Mouse (Mus musculus): Measurements from ENCODE around the gene Mms19. TPM values are rescaled to one million over a fixed set of nuclear protein-coding genes. Genes with fewer than 3 reads are reported as not detected.
"Not testable (repeated sequence)": the region's sequence is repeated elsewhere in the genome, so short reads cannot be mapped to it uniquely, and the experiment has no call there.

Gene Mms19
- total and polyA plus RNA-seq, 2 experiments from 2014 or later, result 26.1 to 45.7 TPM

- Histone ChIP-seq H3K36me3 (ENCODE audit: insufficient read depth, low read length) (peaks cover 51% of the 10 kb centered on the region; the same call in 1 of the 2 replicates), H3K9ac (replicated peaks; ENCODE audit: low read length, poor library complexity, severe bottlenecking) (no peak overlapping the region), H3K4me3 (ENCODE audit: low read depth, low read length) (no peak overlapping the region), H3K4me2 (ENCODE audit: low read depth, low read length, poor library complexity, severe bottlenecking) (no peak overlapping the region), H3K4me1 (ENCODE audit: insufficient read depth, low read length) (no peaks in the 10 kb centered on the region), H3K27me3 (ENCODE audit: insufficient read depth, low read length) (no peaks in the 10 kb centered on the region), H3K9me3 (ENCODE audit: low read length) (no peaks in the 10 kb centered on the region), H3K27ac (ENCODE audit: low read depth, low read length) (no peak overlapping the region)
- ATAC-seq (ENCODE audit: low FRiP score), result no peak
- no peak for DNase-seq (ENCODE audit: low spot score)
- 79% methylated on average over 4 of the region's 4 CpGs for WGBS
- no peak for TF ChIP-seq CTCF (IDR thresholded peaks at IDR 0.05)
These were observed 61.5 kb downstream of the Mms19 start for GRCm38 (mm10) chr19:41919471-41919870.

GRCm38 (mm10) chr19:41916853-41917252 is 64.1 kb downstream of the Mms19 start:
- ATAC-seq (ENCODE audit: low FRiP score), result no peak
- TF ChIP-seq CTCF (IDR thresholded peaks at IDR 0.05), result no peak
- peaks cover 16% of the 10 kb centered on the region; the same call in 1 of the 2 replicates for H3K4me1 ChIP-seq (ENCODE audit: insufficient read depth, low read length)
- 91% methylated on average over 4 of the region's 4 CpGs for WGBS
- H3K9ac ChIP-seq (replicated peaks; ENCODE audit: low read length, poor library complexity, severe bottlenecking), result no peak overlapping the region
- H3K4me2 ChIP-seq (ENCODE audit: low read depth, low read length, poor library complexity, severe bottlenecking), result no peak overlapping the region
- H3K9me3 ChIP-seq (ENCODE audit: low read length), result no peaks in the 10 kb centered on the region
- H3K27me3 ChIP-seq (ENCODE audit: insufficient read depth, low read length), result no peaks in the 10 kb centered on the region
- H3K36me3 ChIP-seq (ENCODE audit: insufficient read depth, low read length), result peaks cover 35% of the 10 kb centered on the region; the same call in 1 of the 2 replicates
- H3K4me3 ChIP-seq (ENCODE audit: low read depth, low read length), result no peak overlapping the region
- no peak overlapping the region for H3K27ac ChIP-seq (ENCODE audit: low read depth, low read length)
- no peak for DNase-seq (ENCODE audit: low spot score)

- H3K4me2 ChIP-seq (ENCODE audit: low read depth, low read length, poor library complexity, severe bottlenecking), result no peak overlapping the region
These were observed 65.7 kb downstream of the Mms19 start for GRCm38 (mm10) chr19:41915294-41915693.

GRCm38 (mm10) chr19:41914592-41914882 is 66.4 kb downstream of the Mms19 start:
- H3K4me1 ChIP-seq (ENCODE audit: insufficient read depth, low read length), result peaks cover 16% of the 10 kb centered on the region; the same call in 1 of the 2 replicates
- peak; percentile 20; the same call in 1 of the 2 replicates for TF ChIP-seq CTCF (IDR thresholded peaks at IDR 0.05)
- not testable (repeated sequence) for H3K4me2 ChIP-seq (ENCODE audit: low read depth, low read length, poor library complexity, severe bottlenecking); H3K4me3 ChIP-seq (ENCODE audit: low read depth, low read length); DNase-seq (ENCODE audit: low spot score); H3K9ac ChIP-seq (replicated peaks; ENCODE audit: low read length, poor library complexity, severe bottlenecking); H3K9me3 ChIP-seq (ENCODE audit: low read length); ATAC-seq (ENCODE audit: low FRiP score); H3K27me3 ChIP-seq (ENCODE audit: insufficient read depth, low read length); H3K27ac ChIP-seq (ENCODE audit: low read depth, low read length)
- H3K36me3 ChIP-seq (ENCODE audit: insufficient read depth, low read length), result peaks cover 26% of the 10 kb centered on the region; the same call in 1 of the 2 replicates

More at GRCm38 (mm10) chr19:41915294-41915693, 65.7 kb downstream of the Mms19 start:
- 94% methylated on average over 3 of the region's 3 CpGs for WGBS
- H3K9ac ChIP-seq (replicated peaks; ENCODE audit: low read length, poor library complexity, severe bottlenecking), result no peak overlapping the region
- H3K4me1 ChIP-seq (ENCODE audit: insufficient read depth, low read length), result peaks cover 16% of the 10 kb centered on the region; the same call in 1 of the 2 replicates
- ATAC-seq (ENCODE audit: low FRiP score), result no peak
- peaks cover 29% of the 10 kb centered on the region; the same call in 1 of the 2 replicates for H3K36me3 ChIP-seq (ENCODE audit: insufficient read depth, low read length)
- H3K4me3 ChIP-seq (ENCODE audit: low read depth, low read length), result no peak overlapping the region
- no peak for DNase-seq (ENCODE audit: low spot score)
- no peaks in the 10 kb centered on the region for H3K9me3 ChIP-seq (ENCODE audit: low read length)
- H3K27ac ChIP-seq (ENCODE audit: low read depth, low read length), result no peak overlapping the region
- TF ChIP-seq CTCF (IDR thresholded peaks at IDR 0.05), result no peak
- no peaks in the 10 kb centered on the region for H3K27me3 ChIP-seq (ENCODE audit: insufficient read depth, low read length)

GRCm38 (mm10) chr19:41913774-41914591 is 67.0 kb downstream of the Mms19 start:
- 34% methylated on average over 6 of the region's 6 CpGs for WGBS
- H3K27ac ChIP-seq (ENCODE audit: low read depth, low read length), result no peak overlapping the region
- no peaks in the 10 kb centered on the region for H3K9me3 ChIP-seq (ENCODE audit: low read length)
- no peak for DNase-seq (ENCODE audit: low spot score)
- TF ChIP-seq CTCF (IDR thresholded peaks at IDR 0.05), result no peak
- H3K27me3 ChIP-seq (ENCODE audit: insufficient read depth, low read length), result no peaks in the 10 kb centered on the region
- no peak overlapping the region; the same call in 1 of the 2 replicates for H3K9ac ChIP-seq (replicated peaks; ENCODE audit: low read length, poor library complexity, severe bottlenecking)
- H3K36me3 ChIP-seq (ENCODE audit: insufficient read depth, low read length), result peaks cover 21% of the 10 kb centered on the region; the same call in 1 of the 2 replicates
- peak overlapping the region; percentile 96 for H3K4me2 ChIP-seq (ENCODE audit: low read depth, low read length, poor library complexity, severe bottlenecking)
- peak overlapping the region; percentile 88; the same call in 1 of the 2 replicates for H3K4me3 ChIP-seq (ENCODE audit: low read depth, low read length)
- no peak for ATAC-seq (ENCODE audit: low FRiP score)
- peaks cover 16% of the 10 kb centered on the region; the same call in 1 of the 2 replicates for H3K4me1 ChIP-seq (ENCODE audit: insufficient read depth, low read length)
